Mouse (Mus musculus) lung, embryonic 14.5 days (tissue): ENCODE measurements around the gene Vhl. TPM values are rescaled to one million over a fixed set of nuclear protein-coding genes. Genes with fewer than 3 reads are reported as not detected.

Experiments
- ATAC-seq: fragments of 200-750 bp; cut with Nextera tagmentation; 2 replicates; pipeline ENCODE4 v1.8.0; 2017; ENCODE audit warnings: mild to moderate bottlenecking, moderate TSS enrichment, moderate library complexity; ENCODE audit not compliant: insufficient read depth
- DNase-seq: peaks from one replicate; pipeline ENCODE4 v3.0.0-alpha.2; 2015
- H3K27ac ChIP-seq: fragments of 300-500 bp; sonication (generic); 2 replicates; pipeline ENCODE4 v1.5.1; 2014; ENCODE audit warnings: low read depth, mild to moderate bottlenecking, moderate library complexity
- H3K27me3 ChIP-seq: fragments of 300-500 bp; sonication (generic); 2 replicates; pipeline ENCODE4 v1.6.1; 2014; ENCODE audit warnings: low read length, control low read depth; ENCODE audit not compliant: insufficient read depth
- H3K36me3 ChIP-seq: fragments of 300-500 bp; sonication (generic); 2 replicates; pipeline ENCODE4 v1.6.1; 2014; ENCODE audit warnings: control low read depth; ENCODE audit not compliant: insufficient read depth
- H3K4me1 ChIP-seq: fragments of 300-500 bp; sonication (generic); 2 replicates; pipeline ENCODE4 v1.6.1; 2014; ENCODE audit warnings: antibody characterized with exemption, control low read depth; ENCODE audit not compliant: insufficient read depth
- H3K4me2 ChIP-seq: fragments of 300-500 bp; sonication (generic); 2 replicates; pipeline ENCODE4 v1.6.1; 2014; ENCODE audit warnings: mild to moderate bottlenecking
- H3K4me3 ChIP-seq: fragments of 300-500 bp; sonication (generic); 2 replicates; pipeline ENCODE4 v1.5.1; 2014; ENCODE audit warnings: low read depth, low read length
- H3K9ac ChIP-seq: fragments of 300-500 bp; sonication (generic); 2 replicates; pipeline ENCODE4 v1.6.1; 2014
- H3K9me3 ChIP-seq: fragments of 300-500 bp; sonication (generic); 2 replicates; pipeline ENCODE4 v1.6.1; 2016; ENCODE audit warnings: low read depth, low read length, control low read depth
- CTCF ChIP-seq: IDR thresholded peaks from 2 replicates; pipeline ENCODE4 v1.5.1; 2016; ENCODE audit warnings: antibody characterized with exemption, low read depth
- WGBS: fragments of 180-500 bp; shearing (Covaris S2); extraction: QIAGEN DNeasy Blood & Tissue Kit; methylation state at CpG from one replicate; pipeline ENCODE4 v1.1.7; 2014; 5-methylcytosine and 5-hydroxymethylcytosine counted together
- polyA plus RNA-seq: library from polyadenylated mRNA; unstranded; fragments of >200 nt; fragmentation: Nextera tagmentation; extraction: Ambion mirVana; gene quantifications from 2 replicates; pipeline ENCODE4 v1.2.1, GENCODE M21; 2014

Gene Vhl
- polyA plus RNA-seq, 1 experiment from 2014 or later = 42.2 TPM

DNA sequence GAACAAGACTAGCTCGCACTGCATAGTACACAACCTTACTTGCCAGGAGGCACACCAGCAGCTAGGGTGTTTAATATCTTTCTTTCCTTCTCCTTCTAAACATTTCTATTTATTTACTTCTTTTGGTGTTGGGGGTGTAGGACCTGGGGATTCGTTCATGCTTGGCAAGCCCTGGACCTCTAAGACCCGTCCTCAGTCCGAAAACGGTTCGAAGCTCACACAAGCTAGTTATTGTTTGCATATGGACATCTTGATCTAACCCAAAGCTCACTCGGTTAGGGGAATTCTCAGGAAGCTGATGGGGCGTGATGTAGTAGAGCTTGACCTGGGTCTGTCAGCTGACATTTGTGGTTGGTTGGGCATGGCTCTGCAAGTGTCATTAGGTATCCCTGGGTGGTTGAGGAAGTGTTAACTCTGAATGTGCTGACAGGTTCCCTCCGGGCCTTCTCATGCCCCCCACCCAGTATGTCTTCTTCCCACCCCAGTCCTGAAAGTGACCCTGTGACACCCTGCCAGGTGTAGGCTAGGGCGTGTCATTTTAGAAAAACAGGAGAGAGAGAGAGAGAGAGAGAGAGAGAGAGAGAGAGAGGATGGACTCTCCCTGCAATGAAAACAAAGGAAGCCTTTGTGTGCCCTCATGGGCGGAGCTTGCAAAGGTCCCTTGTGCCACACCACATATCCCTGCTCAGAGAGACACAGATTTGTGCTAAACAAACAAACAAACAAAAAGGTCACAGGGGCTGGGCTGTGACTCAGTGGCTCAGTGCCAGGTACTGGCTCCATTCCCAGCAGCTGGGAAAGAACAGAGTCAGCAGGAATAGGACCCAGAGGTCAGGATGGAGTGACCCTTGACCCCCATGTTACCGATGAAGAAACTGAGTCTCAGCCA is 37.8 kb downstream of the Vhl start:
- Histone ChIP-seq H3K27me3 (no peaks in the 10 kb centered on the region), H3K4me2 (no peak overlapping the region), H3K9me3 (no peaks in the 10 kb centered on the region), H3K27ac (no peak overlapping the region), H3K4me1 (peaks cover 6% of the 10 kb centered on the region; the same call in 1 of the 2 replicates), H3K36me3 (no peaks in the 10 kb centered on the region), H3K9ac (no peak overlapping the region), H3K4me3 (no peak overlapping the region)
- ATAC-seq (no peak), DNase-seq (peak; percentile 17)
- WGBS = 44% methylated on average over 12 of the region's 12 CpGs
- TF ChIP-seq CTCF = no peak

DNA sequence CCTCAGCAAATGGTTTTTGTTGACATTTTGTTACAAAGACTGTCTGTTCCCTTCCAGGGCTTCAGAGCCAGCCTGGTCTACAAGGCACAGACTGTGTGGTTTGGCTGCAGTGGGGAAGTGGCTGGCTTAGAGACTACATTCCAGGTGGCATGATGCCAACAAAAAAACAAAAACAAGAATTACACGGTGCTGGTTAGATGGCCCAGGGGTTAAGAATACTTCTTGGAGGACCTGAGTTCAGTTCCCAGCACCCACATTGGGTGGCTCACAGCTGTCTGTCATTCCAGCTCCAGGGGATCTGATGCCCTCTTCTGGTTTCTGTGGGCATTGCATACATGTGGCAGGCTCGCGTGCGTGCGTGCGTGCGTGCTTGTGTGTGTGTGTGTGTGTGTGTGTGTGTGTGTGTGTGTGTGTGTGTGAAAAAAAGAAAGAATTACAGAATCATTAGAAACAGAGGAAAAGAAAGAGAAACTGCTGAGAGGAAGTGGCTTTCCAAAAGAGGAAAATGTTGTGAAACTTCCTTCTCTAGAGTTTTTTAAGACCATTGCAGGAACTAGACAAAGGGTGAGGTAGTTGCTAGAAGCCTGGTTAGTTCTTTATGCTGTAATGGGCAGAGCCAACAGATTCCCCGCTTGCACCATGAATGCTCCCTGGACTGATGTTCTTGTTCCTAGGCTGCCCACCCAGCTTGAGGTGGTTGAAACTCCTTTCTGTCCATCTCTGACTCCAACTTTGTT is 39.4 kb downstream of the Vhl start:
- ATAC-seq (no peak), DNase-seq (no peak)
- Histone ChIP-seq H3K27ac (no peak overlapping the region), H3K36me3 (no peaks in the 10 kb centered on the region), H3K9ac (no peak overlapping the region), H3K9me3 (no peaks in the 10 kb centered on the region), H3K4me2 (no peak overlapping the region), H3K4me1 (peaks cover 6% of the 10 kb centered on the region; the same call in 1 of the 2 replicates), H3K27me3 (no peaks in the 10 kb centered on the region), H3K4me3 (no peak overlapping the region)
- 0 out of 2 replicates have a peak, but pooled peaks have one; percentile 21 for TF ChIP-seq CTCF
- 86% methylated on average over 8 of the region's 8 CpGs for WGBS

DNA sequence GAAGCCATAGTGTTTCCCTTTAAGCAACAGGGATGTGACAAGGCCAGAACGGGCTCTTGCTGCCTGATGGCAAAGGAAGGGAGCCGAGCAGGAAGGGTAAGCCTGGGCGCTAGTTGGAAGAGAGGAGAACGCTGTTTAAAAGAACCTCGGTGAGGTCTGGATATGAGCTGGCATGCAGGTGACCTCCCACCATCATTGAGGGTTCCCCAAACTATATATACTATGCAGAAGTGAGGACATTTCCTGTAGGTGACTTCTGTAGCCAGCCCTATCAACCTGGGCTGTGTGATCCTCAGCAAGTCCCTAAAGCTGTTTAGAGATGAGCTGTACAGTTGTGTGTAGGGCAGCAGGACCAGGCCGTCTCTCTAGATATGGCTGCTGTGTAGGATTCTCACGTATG is 40.5 kb downstream of the Vhl start:
- no peak for TF ChIP-seq CTCF
- DNase-seq (no peak), ATAC-seq (no peak)
- no peak overlapping the region for H3K9ac ChIP-seq
- H3K9me3 ChIP-seq = no peaks in the 10 kb centered on the region
- 79% methylated on average over 7 of the region's 7 CpGs for WGBS
- H3K4me1 ChIP-seq = peaks cover 11% of the 10 kb centered on the region
- no peaks in the 10 kb centered on the region for H3K27me3 ChIP-seq
- H3K27ac ChIP-seq = no peak overlapping the region
- H3K4me3 ChIP-seq = no peak overlapping the region
- H3K36me3 ChIP-seq = no peaks in the 10 kb centered on the region
- H3K4me2 ChIP-seq = no peak overlapping the region

DNA sequence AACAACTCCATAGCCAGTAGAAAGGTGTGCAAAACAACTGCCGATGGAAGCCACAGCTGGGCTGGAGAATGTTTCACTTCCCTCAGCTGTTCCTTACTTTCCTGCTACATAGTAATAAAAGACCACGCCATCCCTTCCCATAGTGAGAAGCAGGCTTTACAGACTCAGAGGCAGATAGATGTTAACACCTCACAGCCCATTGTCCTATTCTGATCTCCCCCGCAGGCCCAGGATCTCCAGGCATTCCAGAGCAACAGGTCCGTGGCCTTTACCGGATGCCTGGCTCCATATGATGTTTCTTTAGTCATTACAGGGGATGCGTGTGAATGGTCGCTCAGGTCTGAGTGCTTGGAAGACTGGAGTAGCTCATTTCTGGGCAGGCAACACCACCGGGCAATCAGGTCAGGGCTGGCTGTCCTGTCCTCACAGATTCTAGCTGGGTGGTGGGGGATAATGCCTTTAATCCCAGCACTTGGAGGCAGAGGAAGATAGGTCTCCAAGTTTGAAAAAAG is 43.9 kb downstream of the Vhl start:
- Histone ChIP-seq H3K36me3 (no peaks in the 10 kb centered on the region), H3K4me1 (peaks cover 4% of the 10 kb centered on the region; the same call in 1 of the 2 replicates), H3K4me2 (no peak overlapping the region), H3K27me3 (no peaks in the 10 kb centered on the region), H3K27ac (no peak overlapping the region), H3K4me3 (no peak overlapping the region), H3K9me3 (no peaks in the 10 kb centered on the region), H3K9ac (no peak overlapping the region)
- 62% methylated on average over 8 of the region's 8 CpGs for WGBS
- no peak for TF ChIP-seq CTCF
- no peak for DNase-seq
- no peak for ATAC-seq

DNA sequence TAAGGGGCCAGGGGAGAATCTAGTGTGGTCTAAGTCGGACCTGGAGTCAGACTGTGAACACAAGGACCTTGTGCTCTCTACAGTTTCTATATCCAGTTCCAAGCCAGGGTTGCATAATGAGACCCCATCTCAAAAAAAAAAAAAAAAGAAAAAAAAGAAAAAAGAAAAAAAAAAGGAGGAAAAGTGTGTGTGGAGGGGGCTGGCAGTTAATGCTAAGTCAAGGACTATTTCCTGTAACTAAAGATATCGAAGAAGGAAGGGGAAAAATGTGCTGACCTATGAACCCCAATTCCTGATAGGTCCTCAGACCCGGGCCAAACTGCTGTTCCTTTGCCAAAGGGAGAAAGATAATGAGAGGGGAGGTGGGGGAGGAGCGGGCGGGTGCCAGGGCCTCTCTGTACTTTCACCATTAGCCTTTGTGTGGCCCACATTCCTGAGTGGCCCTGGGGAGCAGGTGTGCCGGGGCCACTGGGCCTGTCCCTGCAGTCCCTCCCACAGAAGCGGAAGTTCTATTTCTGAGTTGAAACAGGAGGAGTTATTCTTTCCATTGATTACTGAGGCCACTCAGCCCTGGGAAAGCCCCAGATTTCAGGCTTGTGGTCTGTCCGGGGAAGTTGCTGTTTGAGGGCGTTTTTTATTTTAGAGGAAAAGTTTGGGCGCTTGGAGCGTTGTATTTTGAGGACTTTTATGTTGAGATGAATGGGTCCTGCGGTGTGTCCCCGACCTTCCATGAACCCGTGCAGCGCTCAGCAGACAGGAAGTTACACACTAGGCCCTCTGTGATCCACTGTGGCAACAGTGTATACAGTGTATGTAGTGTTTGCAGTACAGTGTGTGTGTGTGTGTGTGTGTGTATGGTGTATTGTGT is 44.8 kb downstream of the Vhl start:
- peak overlapping the region; percentile 15; the same call in 1 of the 2 replicates for H3K4me2 ChIP-seq
- no peak for TF ChIP-seq CTCF
- H3K9me3 ChIP-seq = no peaks in the 10 kb centered on the region
- peak; percentile 49 for DNase-seq
- peak overlapping the region; percentile 70 for H3K27ac ChIP-seq
- ATAC-seq = peak; percentile 81
- WGBS = 28% methylated on average over 15 of the region's 15 CpGs
- no peaks in the 10 kb centered on the region for H3K36me3 ChIP-seq
- no peaks in the 10 kb centered on the region for H3K27me3 ChIP-seq
- H3K4me3 ChIP-seq = no peak overlapping the region
- peak overlapping the region; percentile 13; the same call in 1 of the 2 replicates for H3K9ac ChIP-seq
- H3K4me1 ChIP-seq = peaks cover 4% of the 10 kb centered on the region; the same call in 1 of the 2 replicates

DNA sequence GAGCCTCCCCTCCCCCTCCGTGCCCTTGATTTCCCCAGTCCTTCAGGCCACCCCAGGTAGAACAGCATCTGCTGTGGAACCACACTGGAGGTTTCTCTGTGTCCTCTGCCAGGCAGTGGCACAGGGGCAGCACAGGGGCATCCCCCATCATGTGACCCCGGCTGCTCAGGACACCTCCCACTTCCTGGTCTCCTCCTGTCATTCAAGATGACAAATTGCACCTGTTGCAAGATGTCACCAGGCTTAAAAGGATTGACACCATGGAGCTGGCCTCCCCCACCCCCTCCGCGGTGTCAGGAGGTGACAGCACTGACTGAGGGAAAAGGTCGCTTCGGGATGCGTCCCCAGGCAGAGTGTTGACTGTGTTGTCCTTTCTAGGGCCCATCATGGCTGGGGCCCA is 46.1 kb downstream of the Vhl start:
- no peak for TF ChIP-seq CTCF
- Histone ChIP-seq H3K4me2 (no peak overlapping the region), H3K27ac (no peak overlapping the region), H3K4me3 (no peak overlapping the region), H3K9ac (no peak overlapping the region), H3K4me1 (peaks cover 4% of the 10 kb centered on the region; the same call in 1 of the 2 replicates), H3K27me3 (no peaks in the 10 kb centered on the region), H3K9me3 (no peaks in the 10 kb centered on the region), H3K36me3 (no peaks in the 10 kb centered on the region)
- 41% methylated on average over 7 of the region's 7 CpGs for WGBS
- ATAC-seq = no peak
- no peak for DNase-seq
